Mouse (Mus musculus) adrenal gland, postnatal 4 days (tissue): ENCODE measurements at regions not wholly inside any gene's neighbourhood (a gene's known extent, or its start where the extent isn't known, plus 50 kb on each side); places are given as distances from the start of the nearest gene placed in this dataset.

Experiments used
- DNase-seq, 2 experiments: peaks; one replicate each; pipeline ENCODE4 v3.0.0; 2021 to 2022; ENCODE audit warnings: low spot score in 2 of 2, mixed read lengths in 2 of 2

GRCm38 (mm10) chr2:75312246-75312645 lies 346.8 kb upstream of the Hnrnpa3 start:
- no peak for DNase-seq

- no peak for DNase-seq
These were observed 343.7 kb upstream of the Hnrnpa3 start for GRCm38 (mm10) chr2:75315341-75315740.

GRCm38 (mm10) chr2:75318190-75318589 lies 340.9 kb upstream of the Hnrnpa3 start:
- DNase-seq = no peak

DNA sequence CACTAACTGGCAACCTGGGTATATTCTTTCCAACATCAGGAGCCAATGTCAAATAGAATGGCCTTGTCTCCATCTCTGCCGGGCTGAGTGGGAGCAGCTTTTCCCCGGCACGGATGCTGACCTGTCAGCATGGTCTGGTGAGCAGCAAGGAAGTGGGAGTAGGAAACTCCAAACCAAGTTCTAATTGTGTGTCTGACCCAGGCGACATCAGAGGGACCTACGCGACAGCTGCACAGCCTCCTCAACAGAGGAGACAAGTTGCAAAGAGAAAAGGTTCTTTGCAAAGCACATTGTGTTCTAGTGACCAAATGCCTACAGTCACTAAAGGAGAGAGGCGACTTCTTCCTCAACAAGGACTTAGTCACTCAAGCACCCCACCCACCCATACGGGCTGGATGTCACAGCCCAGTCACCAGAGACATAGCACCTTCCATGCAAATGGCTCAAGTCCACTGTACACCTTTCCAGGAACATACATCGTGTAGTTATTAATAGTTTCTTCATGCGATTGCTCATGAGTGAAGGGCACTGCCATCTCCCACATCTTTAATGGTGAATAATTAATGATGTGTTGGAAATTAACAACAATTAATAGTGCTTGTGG lies 334.8 kb upstream of the Hnrnpa3 start:
- DNase-seq = no peak

DNA sequence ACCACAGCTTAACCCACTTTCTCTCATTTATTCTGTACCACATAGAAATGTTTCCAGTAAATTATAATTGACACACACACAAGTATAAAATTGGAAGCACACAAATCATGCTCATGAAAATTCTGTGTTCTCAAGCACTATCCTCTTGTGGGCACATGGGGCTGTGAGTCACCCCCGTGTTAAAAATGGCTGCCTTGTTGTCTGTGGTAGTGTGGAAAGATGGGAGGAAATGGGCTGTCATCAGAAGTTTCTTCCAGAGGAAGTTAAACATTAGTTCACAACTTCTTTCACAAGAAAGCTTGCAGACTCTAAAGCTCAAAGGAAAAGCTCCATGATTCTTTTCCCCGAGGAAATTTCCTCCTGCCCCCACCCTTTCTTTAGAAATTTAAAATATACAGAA lies 329.5 kb upstream of the Hnrnpa3 start:
- no peak for DNase-seq

DNA sequence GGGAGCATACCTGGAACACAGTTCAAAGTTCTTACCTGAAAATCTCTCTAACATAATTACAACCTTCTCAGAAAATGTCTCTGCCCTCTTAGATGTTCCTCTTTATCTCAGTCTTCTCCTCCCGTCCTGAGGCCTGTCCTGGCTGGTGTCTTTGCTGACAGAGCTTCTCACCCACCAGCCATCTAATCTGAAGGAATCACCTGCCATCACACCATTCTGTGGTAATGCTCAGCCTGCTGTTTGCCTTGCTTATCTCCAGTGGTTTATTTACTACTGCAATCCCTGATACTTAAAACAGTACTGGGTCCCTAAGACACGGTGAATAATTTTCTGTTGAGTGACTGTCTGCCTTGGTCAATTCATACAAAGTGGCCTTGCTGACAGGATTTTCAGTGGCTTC lies 317.8 kb upstream of the Hnrnpa3 start:
- DNase-seq = no peak

DNA sequence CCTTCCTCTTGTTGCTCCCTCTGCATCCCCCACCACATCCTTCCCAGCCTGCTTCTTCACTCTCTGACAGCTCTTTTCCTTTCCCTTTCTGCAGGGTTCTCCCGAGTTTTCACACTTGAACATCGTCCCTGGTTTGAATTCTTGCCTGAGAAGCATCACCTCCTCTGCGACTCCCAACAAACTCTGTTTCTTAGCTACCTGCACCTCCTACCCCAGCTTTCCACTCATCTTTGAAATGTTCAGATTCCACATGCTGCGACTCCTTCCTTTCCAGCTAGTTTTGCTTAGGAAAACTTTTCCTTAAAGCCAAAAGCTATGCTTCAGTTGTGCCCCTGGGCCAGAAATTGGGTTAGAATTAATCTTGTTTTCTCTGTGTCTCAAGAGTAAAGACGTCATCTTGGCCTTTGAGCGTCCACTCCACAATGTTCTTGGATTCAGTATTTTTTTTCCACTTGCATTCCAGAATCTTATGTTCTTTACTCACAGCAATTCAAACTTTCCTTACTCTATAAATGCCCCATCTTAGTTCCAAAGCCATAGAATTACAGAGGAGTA lies 317.3 kb upstream of the Hnrnpa3 start:
- DNase-seq = no peak

DNA sequence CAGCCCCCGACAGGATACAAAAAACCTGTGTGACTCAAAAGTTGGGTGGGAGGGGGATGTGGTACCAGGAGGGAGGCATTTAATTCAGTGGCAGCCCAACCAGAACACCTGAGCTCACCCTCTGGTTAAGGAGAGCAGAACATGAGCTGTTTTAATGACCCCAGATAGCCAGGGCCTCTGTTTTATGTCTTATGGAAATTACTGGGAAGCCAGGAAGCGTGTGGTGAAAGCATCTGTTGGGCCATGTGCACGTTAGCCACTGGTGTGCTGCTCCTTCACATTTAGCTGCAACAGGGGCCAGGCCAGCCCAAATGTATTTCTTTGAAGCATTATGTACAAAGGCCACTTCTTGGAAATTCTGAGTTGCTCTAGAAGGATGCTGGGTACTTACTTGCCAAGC lies 308.2 kb upstream of the Hnrnpa3 start:
- DNase-seq = no peak

DNA sequence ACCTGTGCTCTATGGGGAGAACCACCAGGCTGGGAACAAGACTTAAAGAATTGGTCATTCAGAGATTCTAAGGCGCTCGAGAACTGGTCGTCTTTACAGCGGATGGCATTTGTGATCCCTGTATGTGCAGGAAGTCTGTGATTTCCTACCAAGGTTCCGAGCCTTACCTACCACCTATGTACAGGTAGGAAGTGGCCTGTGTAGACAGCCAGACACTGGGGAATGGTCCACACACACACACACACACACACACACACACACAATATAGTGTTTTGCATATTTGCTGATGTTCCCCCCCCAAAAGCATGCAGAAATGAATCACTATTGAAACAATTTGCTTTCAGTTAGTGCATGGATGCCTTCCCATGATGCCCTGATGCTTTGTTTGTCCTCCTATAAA lies 307.1 kb upstream of the Hnrnpa3 start:
- DNase-seq = no peak

- DNase-seq = no peak
These were observed 306.5 kb upstream of the Hnrnpa3 start for GRCm38 (mm10) chr2:75352564-75352963.

DNA sequence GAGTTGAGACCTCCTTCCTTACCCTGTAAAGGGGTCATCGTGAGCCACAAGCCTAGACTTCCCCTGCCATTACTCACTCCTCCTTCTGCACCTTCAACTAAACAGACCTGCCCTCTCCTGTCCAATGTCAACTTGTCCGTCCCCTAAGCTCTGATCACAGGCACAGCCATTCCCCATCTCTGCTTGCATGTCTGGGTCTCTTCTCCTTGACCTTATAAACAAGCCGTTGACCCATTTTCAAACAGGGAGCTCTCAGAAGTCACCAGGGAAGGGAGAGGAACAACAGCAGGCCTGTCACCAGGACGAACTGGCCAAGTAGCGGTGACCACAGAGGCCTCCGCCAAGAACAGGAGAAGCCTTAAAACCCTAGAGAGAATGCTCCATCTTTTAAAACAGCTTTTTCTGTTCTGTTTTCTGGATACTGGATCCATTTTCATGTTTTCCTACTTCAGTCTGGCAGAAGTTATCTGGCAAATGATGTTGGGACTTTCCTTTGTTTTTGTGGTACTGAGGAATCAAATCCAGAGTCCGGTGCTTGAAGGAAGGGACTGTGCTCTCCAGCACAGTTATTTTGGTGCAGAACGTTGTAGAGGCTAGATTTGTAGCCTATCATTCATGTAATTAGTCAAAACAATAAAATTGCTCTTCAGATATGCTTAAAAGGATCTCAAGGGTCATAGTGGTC lies 302.2 kb upstream of the Hnrnpa3 start:
- DNase-seq = no peak

DNA sequence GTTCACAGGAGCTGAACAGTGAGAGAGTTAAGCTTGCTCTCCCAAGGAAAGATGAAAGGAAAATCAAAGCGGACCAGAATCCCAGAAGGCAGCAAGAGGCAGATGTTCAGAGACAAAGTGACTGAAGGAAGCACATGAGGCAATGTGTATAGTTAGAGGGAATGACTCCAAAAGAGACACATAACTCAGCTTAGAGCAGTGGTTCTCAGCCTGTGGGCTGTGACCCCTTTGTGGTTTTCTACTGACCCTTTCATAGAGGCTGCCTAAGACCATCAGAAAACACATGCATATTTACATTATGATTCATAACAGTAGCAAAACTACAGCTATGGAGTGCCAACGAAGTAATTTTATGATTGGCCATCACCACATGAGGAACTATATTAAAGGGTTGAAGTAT lies 301.5 kb upstream of the Hnrnpa3 start:
- DNase-seq = no peak

DNA sequence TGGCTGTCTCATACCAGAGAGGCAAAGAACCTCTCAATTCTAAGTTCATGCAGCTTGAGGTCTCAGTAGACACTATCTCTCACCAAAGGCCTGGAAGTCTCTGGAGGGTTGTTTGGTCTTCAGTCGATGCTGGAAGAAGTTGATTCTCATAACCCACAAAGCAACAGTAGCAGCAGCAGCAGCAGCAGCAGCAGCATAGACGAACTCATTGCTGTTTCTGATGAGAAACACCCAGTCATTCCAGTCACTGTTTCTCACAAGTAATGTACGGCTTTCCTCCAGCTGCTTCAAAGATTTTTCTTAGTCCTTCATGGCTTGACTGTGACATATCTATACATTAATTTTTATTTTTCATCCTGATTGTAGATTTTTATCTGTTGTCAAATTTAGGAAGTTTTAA lies 298.1 kb upstream of the Hnrnpa3 start:
- no peak for DNase-seq

DNA sequence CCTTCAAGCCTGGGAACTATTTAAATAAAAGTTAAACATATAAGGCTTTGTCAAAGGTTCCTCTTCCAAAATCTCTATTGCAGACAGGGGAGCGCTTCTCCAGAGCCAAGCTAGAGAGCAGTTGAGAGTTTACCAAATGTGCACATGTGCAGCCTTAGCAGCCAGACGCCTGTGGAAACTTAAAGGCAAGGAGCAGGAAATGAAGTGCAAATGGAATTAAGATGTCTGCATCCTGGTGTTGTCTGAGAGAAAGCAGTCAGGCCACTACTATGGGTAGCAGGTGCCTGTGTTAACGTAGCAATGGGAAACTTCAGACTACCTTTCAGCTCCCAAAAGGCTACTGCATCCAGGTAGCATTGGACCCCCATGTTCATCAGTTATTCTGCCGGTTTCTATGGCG lies 282.4 kb upstream of the Hnrnpa3 start:
- no peak for DNase-seq

DNA sequence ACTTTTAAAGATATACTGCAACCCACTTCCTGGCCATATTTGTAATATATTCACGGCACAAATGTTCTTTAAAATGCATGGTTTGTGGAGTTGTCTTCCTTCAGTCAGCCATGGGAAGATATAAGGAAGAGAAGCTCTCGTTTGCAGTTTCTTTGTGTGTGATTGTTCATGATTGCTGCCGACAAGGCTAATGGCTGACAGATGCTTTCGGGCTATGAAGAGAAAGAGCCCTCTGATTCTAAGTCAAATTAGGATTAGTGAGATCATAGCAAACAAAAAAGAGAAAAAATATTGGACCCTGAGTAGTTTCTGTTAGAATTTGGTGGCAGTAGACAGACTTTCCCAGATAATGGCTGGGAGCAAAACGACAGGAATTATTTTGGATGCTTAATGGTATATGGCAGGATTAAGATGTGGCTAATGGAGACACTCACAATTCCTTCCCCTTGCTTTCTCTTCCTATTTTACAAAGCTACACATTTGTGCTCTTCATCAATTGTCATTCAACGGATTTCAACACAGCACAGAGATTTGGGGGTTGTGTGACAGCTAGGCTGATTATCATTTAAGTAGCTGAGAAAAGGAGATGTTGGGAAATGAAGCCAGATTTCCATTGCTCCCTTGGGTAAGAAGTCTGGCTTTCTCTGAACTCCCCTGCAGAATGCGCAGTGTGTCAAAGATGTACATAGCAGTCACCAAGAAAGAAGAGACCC lies 273.4 kb upstream of the Hnrnpa3 start:
- no peak for DNase-seq

- DNase-seq = no peak
These were observed 272.4 kb upstream of the Hnrnpa3 start for GRCm38 (mm10) chr2:75386636-75387035.

DNA sequence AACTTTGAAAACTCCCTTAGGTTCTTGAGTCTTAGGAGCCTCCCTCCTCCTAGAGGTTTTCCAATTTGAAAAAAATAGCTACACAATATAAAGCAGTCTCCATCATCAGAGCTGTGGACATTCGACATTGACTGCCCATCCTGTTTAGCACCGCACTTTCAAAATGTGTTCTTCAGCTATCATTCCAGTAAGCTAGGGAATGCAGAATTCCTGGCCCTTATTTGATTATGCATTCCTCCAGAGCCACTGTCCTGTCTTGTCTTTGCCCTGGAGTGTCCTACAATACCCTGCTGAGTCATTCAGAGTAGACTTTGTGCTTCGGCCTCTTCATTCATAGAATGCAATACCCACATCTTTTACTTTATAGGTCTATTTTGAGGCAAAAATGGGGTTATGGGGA lies 267.0 kb upstream of the Hnrnpa3 start:
- no peak for DNase-seq

- no peak for DNase-seq
These were observed 264.0 kb upstream of the Hnrnpa3 start for GRCm38 (mm10) chr2:75394928-75395673.

DNA sequence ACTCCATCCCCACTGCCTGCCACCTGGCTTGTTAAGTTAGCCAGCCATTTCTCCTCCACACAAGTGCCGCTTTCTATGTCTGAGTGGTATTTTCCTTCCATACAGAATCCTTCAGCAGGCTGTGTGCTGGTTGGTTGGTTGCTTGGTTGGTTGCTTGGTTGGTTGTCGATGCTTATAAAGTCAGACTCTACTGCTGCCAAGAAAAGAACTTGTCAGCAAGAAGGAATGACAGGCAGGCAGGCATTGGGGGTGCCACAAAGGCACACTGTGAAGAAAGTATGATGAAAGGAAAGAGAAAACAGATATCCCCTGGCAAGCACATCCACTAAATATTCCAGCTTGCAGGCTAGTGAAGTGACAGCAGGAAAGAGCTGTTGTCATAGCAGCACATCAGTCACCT lies 263.0 kb upstream of the Hnrnpa3 start:
- no peak for DNase-seq

DNA sequence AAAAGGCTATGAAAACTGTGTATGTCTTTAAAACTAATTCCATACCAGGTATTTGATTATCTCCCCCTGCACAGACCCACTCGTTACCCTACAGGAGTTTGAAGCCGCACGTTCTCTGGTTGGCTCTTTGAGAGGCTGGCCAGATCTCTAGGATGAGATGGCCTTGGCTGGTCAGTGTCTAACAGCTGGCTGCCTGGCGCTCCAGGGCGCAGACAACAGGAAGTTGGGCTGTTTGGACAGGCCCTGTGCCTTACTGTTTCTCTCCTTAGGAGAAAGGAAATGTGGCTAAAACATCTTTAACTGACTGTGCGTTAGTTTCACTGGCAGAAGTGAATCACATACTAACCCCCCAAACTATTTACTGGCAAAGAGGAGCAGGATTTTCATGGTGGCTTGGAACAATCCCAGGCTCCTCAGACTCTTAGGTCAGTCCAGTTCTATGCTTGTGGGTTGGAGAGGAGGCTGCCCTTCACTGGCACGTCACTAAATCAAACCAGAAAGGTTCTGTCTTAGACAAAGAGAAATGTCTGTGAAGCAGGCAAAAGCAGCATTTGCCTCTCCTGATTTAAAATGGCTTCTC lies 258.7 kb upstream of the Hnrnpa3 start:
- no peak for DNase-seq

- no peak for DNase-seq
These were observed 255.3 kb upstream of the Hnrnpa3 start for GRCm38 (mm10) chr2:75403791-75404190.
